Mouse (Mus musculus): ENCODE measurements around the gene Rps25.

The Rps25 gene

DNA sequence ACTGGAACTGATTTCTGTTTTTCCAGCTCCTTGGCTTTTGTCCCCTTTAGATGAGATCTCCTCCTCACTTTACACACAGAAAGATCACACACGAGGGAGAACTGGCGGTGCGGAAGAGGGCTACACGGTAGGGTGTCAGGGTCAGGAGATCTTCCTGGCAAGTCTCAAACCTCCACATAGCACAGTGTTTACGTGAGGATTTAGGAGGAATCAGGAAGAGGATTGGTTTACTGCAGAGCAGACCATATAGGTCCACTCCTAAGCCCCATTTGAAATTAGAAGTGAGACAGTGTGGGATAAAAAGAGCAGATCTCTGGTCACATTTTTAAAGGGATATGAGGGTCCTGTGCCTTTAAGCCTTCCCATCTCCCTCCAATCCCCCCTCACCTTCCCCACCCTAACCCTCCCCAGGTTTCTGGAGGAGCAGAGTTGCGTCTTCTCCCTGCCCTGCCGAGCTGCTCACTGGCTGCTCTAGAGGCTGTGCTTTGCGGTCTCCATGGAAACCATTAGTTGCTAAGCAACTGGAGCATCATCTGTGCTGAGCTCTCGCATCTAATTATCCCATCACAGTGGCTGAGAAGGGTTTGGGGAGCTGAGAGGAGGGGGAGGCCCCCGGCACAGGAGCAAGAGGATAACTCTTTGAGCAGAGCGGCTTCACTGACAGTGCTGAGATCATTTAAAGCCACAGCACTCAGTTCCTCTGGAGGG is 50.2 kb downstream of the Rps25 start:
- DNase-seq (ENCODE audit: low spot score), result no peak
